Mouse (Mus musculus) small intestine, adult 2 months (tissue): ENCODE data around the gene Ccdc34.

Source experiments
- CTCF ChIP-seq: fragments of 200-500 bp; IDR thresholded peaks from 2 replicates; pipeline ENCODE4 v1.5.1; 2012; ENCODE audit warnings: low read depth, mild to moderate bottlenecking, control low read depth, inconsistent platforms, low read length, moderate library complexity, mixed read lengths; ENCODE audit not compliant: insufficient replicate concordance, insufficient read length; ENCODE audit errors: extremely low read depth
- POLR2A ChIP-seq: fragments of 200-500 bp; IDR thresholded peaks from 2 replicates; pipeline ENCODE4 v1.6.1; 2012; ENCODE audit warnings: low read depth, mild to moderate bottlenecking, control low read depth, inconsistent platforms, low read length, moderate library complexity

DNA sequence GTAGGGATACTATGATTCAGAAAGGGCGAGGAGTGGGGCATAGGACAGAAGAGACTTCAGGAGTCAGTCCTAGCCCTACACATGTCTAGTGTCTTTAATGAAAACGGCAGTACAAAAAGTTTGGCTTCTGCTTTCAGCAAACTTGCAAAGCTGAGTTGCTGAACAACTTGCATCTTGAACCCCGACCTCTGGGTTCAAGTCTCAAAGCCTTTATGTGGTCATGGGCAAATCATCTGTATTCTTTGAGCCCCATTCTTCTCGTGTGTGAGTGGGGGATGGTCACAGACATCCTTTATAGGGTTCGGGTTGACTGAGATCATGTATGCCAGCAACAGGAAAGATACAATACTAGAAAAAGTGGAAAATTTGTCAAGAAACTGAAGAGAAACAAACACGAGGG, 164.0 kb downstream of the Ccdc34 start:
- TF ChIP-seq POLR2A (no peak), CTCF (no peak)
